Mouse (Mus musculus) limb, embryonic 10.5 days (tissue): ENCODE data around the gene Hist1h3g. TPM values are rescaled to one million over a fixed set of nuclear protein-coding genes. Genes with fewer than 3 reads are reported as not detected.
"Not testable (repeated sequence)": the region's sequence is repeated elsewhere in the genome, so short reads cannot be mapped to it uniquely, and the experiment has no call there.

Experiments used
- DNase-seq: peaks from one replicate; pipeline ENCODE4 v3.0.0-alpha.2; 2017; ENCODE audit warnings: low spot score
- H3K27ac ChIP-seq: fragments of 300-500 bp; sonication (generic); 2 replicates; pipeline ENCODE4 v1.5.1; 2016; ENCODE audit warnings: mild to moderate bottlenecking
- H3K27me3 ChIP-seq: fragments of 300-500 bp; sonication (generic); 2 replicates; pipeline ENCODE4 v1.6.1; 2016; ENCODE audit warnings: low read depth, mild to moderate bottlenecking; ENCODE audit not compliant: poor library complexity, severe bottlenecking
- H3K36me3 ChIP-seq: fragments of 300-500 bp; sonication (generic); 2 replicates; pipeline ENCODE4 v1.6.1; 2016; ENCODE audit warnings: mild to moderate bottlenecking, moderate library complexity
- H3K4me1 ChIP-seq: fragments of 300-500 bp; sonication (generic); 2 replicates; pipeline ENCODE4 v1.6.1; 2016
- H3K4me3 ChIP-seq: fragments of 300-500 bp; sonication (generic); 2 replicates; pipeline ENCODE4 v1.5.1; 2016; ENCODE audit warnings: mild to moderate bottlenecking, moderate library complexity
- H3K9me3 ChIP-seq: fragments of 300-500 bp; sonication (generic); replicated peaks from 2 replicates; pipeline ENCODE4 v1.6.1; 2016; ENCODE audit warnings: mild to moderate bottlenecking
- WGBS: fragments of 180-500 bp; shearing (Covaris S2); methylation state at CpG from one replicate; pipeline ENCODE4 v1.1.7; 2016; 5-methylcytosine and 5-hydroxymethylcytosine counted together
- polyA plus RNA-seq: library from polyadenylated mRNA; unstranded; fragments of >200 nt; fragmentation: Nextera tagmentation; extraction: Ambion mirVana; gene quantifications from 2 replicates; pipeline ENCODE4 v1.2.1, GENCODE M21; 2016

Gene Hist1h3g
- polyA plus RNA-seq, 1 experiment from 2014 or later, result 4.7 TPM

GRCm38 (mm10) chr13:23543965-23544786 lies 9.0 kb downstream of the Hist1h3g start, which contains the start of gene Hist1h3f:
Hist1h3f (plus strand) TSS chr13:23544052.
- Histone ChIP-seq H3K4me3 (peak within 1 kb of the TSS; percentile 57), H3K27ac (peak within 1 kb of the TSS; percentile 96), H3K36me3 (no peaks in the 10 kb centered on the region), H3K4me1 (peaks cover 10% of the 10 kb centered on the region; the same call in 1 of the 2 replicates), H3K9me3 (no peaks in the 10 kb centered on the region), H3K27me3 (no peaks in the 10 kb centered on the region)
- peak; percentile 55 for DNase-seq
- WGBS, result 1% methylated on average over 26 of the region's 45 CpGs

GRCm38 (mm10) chr13:23544787-23545120 lies 9.5 kb downstream of the Hist1h3g start:
- peak overlapping the region; percentile 57 for H3K4me3 ChIP-seq
- WGBS, result under 1% methylated on average over 13 of the region's 14 CpGs
- H3K36me3 ChIP-seq, DNase-seq, H3K27me3 ChIP-seq, H3K9me3 ChIP-seq: not testable (repeated sequence)
- H3K27ac ChIP-seq, result peak overlapping the region; percentile 96
- peaks cover 10% of the 10 kb centered on the region; the same call in 1 of the 2 replicates for H3K4me1 ChIP-seq

- Histone ChIP-seq H3K4me3 (no peak overlapping the region; the same call in 1 of the 2 replicates), H3K9me3 (no peaks in the 10 kb centered on the region), H3K27ac (peak overlapping the region; percentile 68), H3K27me3 (no peaks in the 10 kb centered on the region), H3K4me1 (peaks cover 15% of the 10 kb centered on the region), H3K36me3 (no peaks in the 10 kb centered on the region)
- WGBS, result 74% methylated on average over 5 of the region's 5 CpGs
- no peak for DNase-seq
These were observed 11.5 kb downstream of the Hist1h3g start for GRCm38 (mm10) chr13:23546694-23547093.

- peak; percentile 46 for DNase-seq
- Histone ChIP-seq H3K27ac (peak overlapping the region; percentile 97), H3K4me3 (peak overlapping the region; percentile 52)
These were observed 15.5 kb downstream of the Hist1h3g start for GRCm38 (mm10) chr13:23550761-23551145.

GRCm38 (mm10) chr13:23551146-23551834 lies 16.1 kb downstream of the Hist1h3g start, which contains the start of gene Hist1h4f:
Hist1h4f (minus strand) TSS chr13:23551648.
- Histone ChIP-seq H3K4me1 (peaks cover 22% of the 10 kb centered on the region), H3K27ac (peak within 1 kb of the TSS; percentile 97), H3K4me3 (peak within 1 kb of the TSS; percentile 52)
- DNase-seq, result peak; percentile 95
- not testable (repeated sequence) for H3K27me3 ChIP-seq, H3K9me3 ChIP-seq, H3K36me3 ChIP-seq
- WGBS, result under 1% methylated on average over 47 of the region's 47 CpGs

More at GRCm38 (mm10) chr13:23550761-23551145, 15.5 kb downstream of the Hist1h3g start:
- WGBS, result 5% methylated on average over 3 of the region's 3 CpGs
- Histone ChIP-seq H3K4me1 (peaks cover 22% of the 10 kb centered on the region), H3K36me3 (no peaks in the 10 kb centered on the region), H3K9me3 (no peaks in the 10 kb centered on the region), H3K27me3 (no peaks in the 10 kb centered on the region)

- no peaks in the 10 kb centered on the region for H3K9me3 ChIP-seq
- H3K27me3 ChIP-seq, result no peaks in the 10 kb centered on the region
- peaks cover 22% of the 10 kb centered on the region for H3K4me1 ChIP-seq
- 61% methylated on average over 8 of the region's 8 CpGs for WGBS
- H3K27ac ChIP-seq, result peak overlapping the region; percentile 97
- peak; percentile 35 for DNase-seq
- H3K36me3 ChIP-seq, result no peaks in the 10 kb centered on the region
- peak overlapping the region; percentile 52 for H3K4me3 ChIP-seq
These were observed 17.0 kb downstream of the Hist1h3g start for GRCm38 (mm10) chr13:23551931-23552914.

GRCm38 (mm10) chr13:23552962-23553361 lies 17.7 kb downstream of the Hist1h3g start, which contains the start of gene Hist1h1d:
Hist1h1d (plus strand) TSS chr13:23553262.
- DNase-seq, result no peak
- Histone ChIP-seq H3K4me3 (peak within 1 kb of the TSS; percentile 52; the same call in 1 of the 2 replicates), H3K27me3 (no peaks in the 10 kb centered on the region)

GRCm38 (mm10) chr13:23554393-23554792 lies 19.2 kb downstream of the Hist1h3g start:
- no peaks in the 10 kb centered on the region for H3K36me3 ChIP-seq
- H3K4me1 ChIP-seq, result peaks cover 19% of the 10 kb centered on the region
- peak overlapping the region; percentile 97 for H3K27ac ChIP-seq
- 27% methylated on average over 9 of the region's 9 CpGs for WGBS
- H3K4me3 ChIP-seq, result peak overlapping the region; percentile 69
- H3K9me3 ChIP-seq, result no peaks in the 10 kb centered on the region
- H3K27me3 ChIP-seq, result no peaks in the 10 kb centered on the region
- DNase-seq, result no peak

More at GRCm38 (mm10) chr13:23552962-23553361, 17.7 kb downstream of the Hist1h3g start, which contains the start of gene Hist1h1d:
- Histone ChIP-seq H3K4me1 (peaks cover 22% of the 10 kb centered on the region), H3K36me3 (no peaks in the 10 kb centered on the region), H3K9me3 (no peaks in the 10 kb centered on the region), H3K27ac (peak within 1 kb of the TSS; percentile 97)

GRCm38 (mm10) chr13:23554925-23555838 lies 20.0 kb downstream of the Hist1h3g start:
- under 1% methylated on average over 54 of the region's 54 CpGs for WGBS

GRCm38 (mm10) chr13:23555839-23556416 lies 20.7 kb downstream of the Hist1h3g start:
- peaks cover 14% of the 10 kb centered on the region for H3K4me1 ChIP-seq
- H3K4me3 ChIP-seq, result peak overlapping the region; percentile 69
- H3K27ac ChIP-seq, result peak overlapping the region; percentile 97
- no peaks in the 10 kb centered on the region for H3K36me3 ChIP-seq
- DNase-seq, result peak; percentile 82
- H3K9me3 ChIP-seq, result no peaks in the 10 kb centered on the region
- no peaks in the 10 kb centered on the region for H3K27me3 ChIP-seq
- WGBS, result under 1% methylated on average over 18 of the region's 18 CpGs

More at GRCm38 (mm10) chr13:23554925-23555838, 20.0 kb downstream of the Hist1h3g start:
- peak; percentile 89 for DNase-seq
- H3K27me3 ChIP-seq, result no peaks in the 10 kb centered on the region
- peak overlapping the region; percentile 69 for H3K4me3 ChIP-seq
- H3K9me3 ChIP-seq, result no peaks in the 10 kb centered on the region
- peaks cover 19% of the 10 kb centered on the region for H3K4me1 ChIP-seq
- H3K27ac ChIP-seq, result peak overlapping the region; percentile 97
- H3K36me3 ChIP-seq, result no peaks in the 10 kb centered on the region

GRCm38 (mm10) chr13:23556906-23557305 lies 21.7 kb downstream of the Hist1h3g start:
- 69% methylated on average over 3 of the region's 3 CpGs for WGBS

More at GRCm38 (mm10) chr13:23556906-23557305, 21.7 kb downstream of the Hist1h3g start:
- Histone ChIP-seq H3K27me3 (no peaks in the 10 kb centered on the region), H3K4me3 (peak overlapping the region; percentile 69; the same call in 1 of the 2 replicates), H3K27ac (peak overlapping the region; percentile 97), H3K36me3 (no peaks in the 10 kb centered on the region), H3K9me3 (no peaks in the 10 kb centered on the region), H3K4me1 (peaks cover 14% of the 10 kb centered on the region)
- DNase-seq, result no peak
